Mouse (Mus musculus) liver, postnatal 0 days (tissue): Measurements from ENCODE around the gene Rab19. TPM values are rescaled to one million over a fixed set of nuclear protein-coding genes. Genes with fewer than 3 reads are reported as not detected.

ENCODE experiments used
- ATAC-seq: fragments of 200-750 bp; cut with Nextera tagmentation; 2 replicates; pipeline ENCODE4 v1.8.0; 2017; ENCODE audit warnings: mild to moderate bottlenecking, moderate library complexity
- DNase-seq: peaks from one replicate; pipeline ENCODE4 v3.0.0-alpha.2; 2016
- H3K27ac ChIP-seq: fragments of 300-500 bp; sonication (generic); 2 replicates; pipeline ENCODE4 v1.5.1; 2014; ENCODE audit warnings: antibody characterized with exemption, moderate library complexity, mild to moderate bottlenecking, low read depth
- H3K27me3 ChIP-seq: fragments of 300-500 bp; sonication (generic); 2 replicates; pipeline ENCODE4 v1.6.1; 2014; ENCODE audit warnings: low read length, control low read depth, mixed read lengths; ENCODE audit not compliant: insufficient read depth
- H3K36me3 ChIP-seq: fragments of 300-500 bp; sonication (generic); replicated peaks from 2 replicates; pipeline ENCODE4 v1.6.1; 2014; ENCODE audit warnings: mild to moderate bottlenecking, control low read depth, low read length, moderate library complexity, mixed read lengths; ENCODE audit not compliant: insufficient read depth
- H3K4me1 ChIP-seq: fragments of 300-500 bp; sonication (generic); 2 replicates; pipeline ENCODE4 v1.6.1; 2014; ENCODE audit warnings: antibody characterized with exemption, mild to moderate bottlenecking, control low read depth; ENCODE audit not compliant: insufficient read depth
- H3K4me2 ChIP-seq: fragments of 300-500 bp; sonication (generic); 2 replicates; pipeline ENCODE4 v1.6.1; 2014; ENCODE audit warnings: low read depth, mild to moderate bottlenecking, low read length, moderate library complexity, mixed read lengths
- H3K4me3 ChIP-seq: fragments of 300-500 bp; sonication (generic); 2 replicates; pipeline ENCODE4 v1.5.1; 2014; ENCODE audit warnings: low read depth, low read length
- H3K9ac ChIP-seq: fragments of 300-500 bp; sonication (generic); replicated peaks from 2 replicates; pipeline ENCODE4 v1.6.1; 2014; ENCODE audit warnings: mild to moderate bottlenecking, moderate library complexity
- H3K9me3 ChIP-seq: fragments of 300-500 bp; sonication (generic); 2 replicates; pipeline ENCODE4 v1.6.1; 2016; ENCODE audit warnings: mild to moderate bottlenecking, control low read depth, low read length, mixed read lengths
- CTCF ChIP-seq: sonication (generic); IDR thresholded peaks from 2 replicates; pipeline ENCODE4 v1.5.1; 2016; ENCODE audit warnings: antibody characterized with exemption, low read depth
- EP300 ChIP-seq: IDR thresholded peaks from 2 replicates; pipeline ENCODE4 v1.6.1; 2016; ENCODE audit warnings: antibody characterized with exemption, low read depth, mild to moderate bottlenecking
- WGBS: fragments of 180-500 bp; shearing (Covaris S2); extraction: QIAGEN DNeasy Blood & Tissue Kit; methylation state at CpG from one replicate; pipeline ENCODE4 v1.1.7; 2014; ENCODE audit not compliant: insufficient replicate concordance; 5-methylcytosine and 5-hydroxymethylcytosine counted together
- polyA plus RNA-seq: library from polyadenylated mRNA; unstranded; fragments of >200 nt; fragmentation: Nextera tagmentation; extraction: Ambion mirVana; gene quantifications from 2 replicates; pipeline ENCODE4 v1.2.1, GENCODE M21; 2015

Rab19 gene
- polyA plus RNA-seq, 1 experiment from 2014 or later, result 0.95 TPM

DNA sequence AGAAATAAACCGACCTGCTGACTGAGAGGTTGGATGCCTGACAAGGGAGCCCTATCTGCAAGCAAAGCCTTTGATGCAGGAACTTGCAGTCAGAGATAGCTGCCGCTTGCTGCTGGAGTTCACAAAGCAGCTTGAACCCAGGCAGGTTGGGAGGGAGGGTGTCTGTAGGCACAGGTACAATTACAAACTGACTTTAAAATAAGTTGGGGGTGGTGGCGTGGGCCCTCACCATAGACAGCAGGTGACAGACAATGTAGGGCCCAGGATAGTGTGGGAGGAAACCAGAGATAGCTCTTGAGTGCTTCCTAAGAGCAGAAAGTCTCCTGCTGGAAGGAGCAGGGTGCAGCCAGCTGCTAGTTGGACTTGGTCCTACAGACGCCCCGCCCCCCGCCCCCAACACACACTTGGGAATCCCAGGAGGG lies 42.2 kb downstream of the Rab19 start:
- peak overlapping the region; percentile 47; the same call in 1 of the 2 replicates for H3K9ac ChIP-seq
- 53% methylated on average over 6 of the region's 6 CpGs for WGBS
- DNase-seq (no peak), ATAC-seq (no peak)
- peaks cover 33% of the 10 kb centered on the region for H3K4me1 ChIP-seq
- no peaks in the 10 kb centered on the region for H3K9me3 ChIP-seq
- TF ChIP-seq CTCF, result no peak
- peak; percentile 54; the same call in 1 of the 2 replicates for TF ChIP-seq EP300
- H3K27me3 ChIP-seq, result no peaks in the 10 kb centered on the region
- H3K27ac ChIP-seq, result peak overlapping the region; percentile 70
- H3K4me3 ChIP-seq, result no peak overlapping the region
- H3K36me3 ChIP-seq, result no peaks in the 10 kb centered on the region; the same call in 1 of the 2 replicates
- H3K4me2 ChIP-seq, result peak overlapping the region; percentile 48

DNA sequence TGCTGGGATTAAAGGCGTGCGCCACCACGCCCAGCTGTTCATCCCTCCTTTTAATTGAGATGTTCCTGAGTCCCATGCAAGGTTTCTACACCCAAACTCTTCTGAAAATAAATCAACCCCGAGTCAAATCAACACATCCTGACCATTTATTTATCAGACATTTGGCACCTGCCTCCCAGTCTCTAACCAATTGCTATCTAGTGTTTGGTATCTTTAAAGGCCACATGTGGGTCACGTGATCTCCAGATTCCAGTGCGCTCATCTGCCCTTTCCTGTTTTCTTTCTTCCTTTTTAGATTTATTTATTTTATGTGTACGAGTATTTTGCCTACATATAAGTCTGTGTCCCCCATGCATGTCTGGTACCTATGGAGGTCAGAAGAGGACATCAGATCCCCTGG lies 42.7 kb downstream of the Rab19 start:
- peak; percentile 33 for ATAC-seq
- Histone ChIP-seq H3K4me1 (peaks cover 30% of the 10 kb centered on the region), H3K9ac (no peak overlapping the region), H3K27me3 (no peaks in the 10 kb centered on the region), H3K4me3 (no peak overlapping the region), H3K9me3 (no peaks in the 10 kb centered on the region), H3K27ac (peak overlapping the region; percentile 70), H3K36me3 (no peaks in the 10 kb centered on the region), H3K4me2 (0 out of 2 replicates have a peak overlapping the region, but pooled peaks have one; percentile 48)
- no peak for DNase-seq
- peak; percentile 98 for TF ChIP-seq EP300
- TF ChIP-seq CTCF, result no peak
- WGBS, result 73% methylated on average over 7 of the region's 7 CpGs

DNA sequence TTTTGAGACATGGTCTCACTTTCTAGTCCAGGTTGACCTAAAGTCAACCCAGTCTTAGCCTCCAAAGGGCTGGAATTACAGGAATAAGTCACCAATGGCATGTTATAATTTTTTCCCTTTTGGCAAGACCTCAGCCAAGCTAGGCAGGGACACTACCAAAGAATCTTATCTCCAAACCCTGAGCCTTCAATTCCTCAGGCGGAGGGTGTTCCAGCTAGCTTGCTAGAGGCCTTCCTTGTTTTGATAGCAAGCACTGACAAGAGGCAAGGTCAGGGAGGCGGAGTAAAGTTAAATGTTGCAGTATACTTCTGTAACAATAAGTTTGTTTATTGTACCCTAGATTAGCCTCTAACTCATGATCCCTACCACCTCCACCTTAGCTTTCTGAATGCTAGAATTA lies 44.2 kb downstream of the Rab19 start:
- Histone ChIP-seq H3K4me1 (peaks cover 31% of the 10 kb centered on the region), H3K9ac (no peak overlapping the region), H3K36me3 (no peaks in the 10 kb centered on the region), H3K4me3 (no peak overlapping the region), H3K9me3 (no peaks in the 10 kb centered on the region), H3K27ac (peak overlapping the region; percentile 37), H3K27me3 (no peaks in the 10 kb centered on the region), H3K4me2 (no peak overlapping the region)
- 52% methylated on average over 2 of the region's 2 CpGs for WGBS
- no peak for TF ChIP-seq CTCF
- peak; percentile 60; the same call in 1 of the 2 replicates for TF ChIP-seq EP300
- DNase-seq (no peak), ATAC-seq (no peak)

DNA sequence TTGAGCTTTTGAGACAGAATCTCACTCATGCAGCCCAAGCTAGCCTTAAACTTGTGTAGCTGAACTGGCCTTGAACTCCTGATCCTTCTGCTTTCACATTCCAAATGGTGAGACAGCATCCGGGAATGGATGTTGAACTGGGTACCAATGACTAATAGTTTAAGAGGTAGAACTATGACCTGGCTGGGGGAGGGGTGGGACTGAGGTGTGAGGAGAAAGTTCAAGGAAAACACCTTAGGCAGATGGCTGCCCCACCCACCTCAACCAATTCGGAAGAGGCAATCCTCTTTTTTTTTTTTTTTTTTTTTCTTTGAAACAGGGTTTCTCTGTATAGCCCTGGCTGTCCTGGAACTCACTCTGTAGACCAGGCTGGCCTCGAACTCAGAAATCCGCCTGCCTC lies 45.8 kb downstream of the Rab19 start:
- no peak overlapping the region for H3K4me3 ChIP-seq
- no peak overlapping the region for H3K4me2 ChIP-seq
- WGBS, result 65% methylated on average over 4 of the region's 4 CpGs
- TF ChIP-seq CTCF (no peak), EP300 (no peak)
- peaks cover 30% of the 10 kb centered on the region for H3K4me1 ChIP-seq
- ATAC-seq (no peak), DNase-seq (no peak)
- H3K36me3 ChIP-seq, result no peaks in the 10 kb centered on the region
- no peaks in the 10 kb centered on the region for H3K27me3 ChIP-seq
- H3K9me3 ChIP-seq, result no peaks in the 10 kb centered on the region
- peak overlapping the region; percentile 48; the same call in 1 of the 2 replicates for H3K27ac ChIP-seq
- no peak overlapping the region for H3K9ac ChIP-seq

DNA sequence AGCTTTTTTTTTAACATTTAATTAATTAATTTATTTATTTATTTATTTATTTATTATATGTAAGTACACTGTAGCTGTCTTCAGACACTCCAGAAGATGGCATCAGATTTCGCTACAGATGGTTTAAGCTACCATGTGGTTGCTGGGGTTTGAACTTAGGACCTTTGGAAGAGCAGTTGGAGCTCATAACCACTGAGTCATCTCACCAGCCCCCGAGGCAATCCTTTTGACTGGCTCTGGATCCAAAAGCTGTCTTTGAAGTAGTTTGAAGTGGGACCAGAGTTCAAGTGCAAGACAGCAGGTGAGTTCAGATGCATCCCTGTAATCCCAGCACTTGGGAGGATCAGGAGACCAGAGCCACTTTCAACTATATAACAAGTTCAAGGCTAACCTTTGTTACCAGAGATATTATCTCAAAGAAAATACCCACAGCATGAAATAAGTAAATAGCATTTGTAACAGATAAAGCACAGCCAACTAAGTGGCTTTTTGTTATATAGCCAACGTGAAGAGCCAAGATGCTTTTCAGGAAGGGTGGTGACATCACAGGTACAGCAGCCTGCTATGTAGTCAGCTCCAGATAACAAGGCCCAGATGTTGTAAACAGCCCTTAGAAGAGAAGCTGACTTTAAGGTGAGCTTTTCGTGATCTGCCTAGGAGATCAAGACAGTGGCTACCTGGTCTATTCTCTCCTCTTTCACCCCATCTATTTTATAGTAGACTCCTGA lies 46.5 kb downstream of the Rab19 start:
- H3K27ac ChIP-seq, result peak overlapping the region; percentile 86

DNA sequence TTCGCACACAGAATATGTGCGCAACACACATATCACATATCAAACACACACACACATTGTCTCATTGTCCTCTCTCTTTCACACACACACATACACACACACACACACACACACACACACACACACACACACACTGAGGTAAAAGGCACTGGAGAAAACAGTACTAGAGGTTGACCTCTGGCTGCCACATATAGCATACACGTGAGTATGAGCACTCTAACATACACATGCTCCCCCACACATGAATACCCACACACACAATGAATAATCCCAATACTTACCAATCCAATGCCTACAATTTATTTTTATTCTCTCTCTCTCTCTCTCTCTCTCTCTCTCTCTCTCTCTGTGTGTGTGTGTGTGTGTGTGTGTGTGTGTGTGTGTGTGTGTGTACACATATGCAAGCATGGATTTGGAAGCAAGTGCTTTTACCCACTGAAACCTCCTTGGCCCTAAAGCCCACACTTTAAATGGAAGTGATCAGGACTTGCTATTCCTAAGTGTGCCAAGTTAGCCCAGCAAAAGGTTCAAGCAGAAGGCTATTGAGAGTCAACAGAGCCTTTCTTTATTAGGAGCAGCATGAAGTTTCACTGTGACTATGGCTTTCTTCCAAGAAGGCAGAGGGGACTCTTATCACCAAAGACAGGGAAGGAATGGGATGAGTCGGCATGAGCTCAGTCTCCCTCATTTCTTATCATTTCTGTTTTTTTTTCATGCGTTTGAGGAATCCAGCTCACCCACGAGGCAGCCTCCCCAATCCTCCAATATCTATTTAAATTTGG lies 48.2 kb downstream of the Rab19 start:
- Histone ChIP-seq H3K4me1 (peaks cover 26% of the 10 kb centered on the region), H3K27ac (peak overlapping the region; percentile 86), H3K4me2 (peak overlapping the region; percentile 51), H3K9ac (peak overlapping the region; percentile 38; the same call in 1 of the 2 replicates), H3K36me3 (no peaks in the 10 kb centered on the region), H3K4me3 (no peak overlapping the region), H3K9me3 (no peaks in the 10 kb centered on the region), H3K27me3 (no peaks in the 10 kb centered on the region)
- ATAC-seq, result peak; percentile 84
- 54% methylated on average over 6 of the region's 6 CpGs for WGBS
- TF ChIP-seq CTCF (no peak), EP300 (peak; percentile 98)
- DNase-seq, result peak; percentile 34

More for the DNA sequence above, 46.5 kb downstream of the Rab19 start:
- Histone ChIP-seq H3K9me3 (no peaks in the 10 kb centered on the region), H3K9ac (no peak overlapping the region), H3K4me1 (peaks cover 30% of the 10 kb centered on the region), H3K4me3 (no peak overlapping the region), H3K36me3 (no peaks in the 10 kb centered on the region), H3K27me3 (no peaks in the 10 kb centered on the region), H3K4me2 (0 out of 2 replicates have a peak overlapping the region, but pooled peaks have one; percentile 51)
- ATAC-seq, result 0 out of 2 replicates have a peak, but pooled peaks have one; percentile 12
- TF ChIP-seq EP300 (peak; percentile 57), CTCF (no peak)
- DNase-seq, result no peak
- WGBS, result 68% methylated on average over 4 of the region's 4 CpGs
